Mouse (Mus musculus): ENCODE data around the gene Prdm8.
A peak's percentile ranks its signal among the peaks of the same experiment; 100 is the strongest.

Prdm8 gene

GRCm38 (mm10) chr5:98167180-98167824 lies at the start of gene Prdm8:
Gene Prdm8 (plus strand): TSS chr5:98167198.
- DNase-seq (ENCODE audit: low read depth, low spot score), result peak; percentile 96

- no peak for DNase-seq (ENCODE audit: low read depth, low spot score)
These were observed 39.9 kb upstream of the Prdm8 start for GRCm38 (mm10) chr5:98127074-98127473.

- no peak for DNase-seq (ENCODE audit: low read depth, low spot score)
These were observed 28.3 kb upstream of the Prdm8 start for GRCm38 (mm10) chr5:98138545-98139296.

- no peak for DNase-seq (ENCODE audit: low read depth, low spot score)
These were observed 27.7 kb upstream of the Prdm8 start for GRCm38 (mm10) chr5:98139297-98139660.

GRCm38 (mm10) chr5:98146895-98147294 lies 20.1 kb upstream of the Prdm8 start:
- no peak for DNase-seq (ENCODE audit: low read depth, low spot score)

GRCm38 (mm10) chr5:98166116-98166515 lies 882 bp upstream of the Prdm8 start:
- DNase-seq (ENCODE audit: low read depth, low spot score), result no peak

- DNase-seq (ENCODE audit: low read depth, low spot score), result peak; percentile 47
These were observed 1.6 kb downstream of the Prdm8 start for GRCm38 (mm10) chr5:98168356-98169285.

GRCm38 (mm10) chr5:98169376-98170351 lies 2.7 kb downstream of the Prdm8 start:
- DNase-seq (ENCODE audit: low read depth, low spot score), result peak; percentile 43

- no peak for DNase-seq (ENCODE audit: low read depth, low spot score)
These were observed 4.7 kb downstream of the Prdm8 start for GRCm38 (mm10) chr5:98171651-98172230.

- no peak for DNase-seq (ENCODE audit: low read depth, low spot score)
These were observed 5.6 kb downstream of the Prdm8 start for GRCm38 (mm10) chr5:98172502-98173181.

- no peak for DNase-seq (ENCODE audit: low read depth, low spot score)
These were observed 6.7 kb downstream of the Prdm8 start for GRCm38 (mm10) chr5:98173694-98174093.

GRCm38 (mm10) chr5:98179606-98180005 lies 12.6 kb downstream of the Prdm8 start:
- no peak for DNase-seq (ENCODE audit: low read depth, low spot score)

GRCm38 (mm10) chr5:98180461-98180887 lies 13.5 kb downstream of the Prdm8 start:
- no peak for DNase-seq (ENCODE audit: low read depth, low spot score)

GRCm38 (mm10) chr5:98180888-98181635 lies 14.1 kb downstream of the Prdm8 start:
- peak; percentile 31 for DNase-seq (ENCODE audit: low read depth, low spot score)

- DNase-seq (ENCODE audit: low read depth, low spot score), result no peak
These were observed 14.9 kb downstream of the Prdm8 start for GRCm38 (mm10) chr5:98181686-98182602.

GRCm38 (mm10) chr5:98182603-98182920 lies 15.6 kb downstream of the Prdm8 start:
- DNase-seq (ENCODE audit: low read depth, low spot score), result no peak

GRCm38 (mm10) chr5:98183031-98183595 lies 16.1 kb downstream of the Prdm8 start:
- DNase-seq (ENCODE audit: low read depth, low spot score), result no peak
